Mouse (Mus musculus) T-helper 1 cell (primary cell): ENCODE results near the gene Olfr839-ps1.

ENCODE experiments used
- in situ Hi-C: fragments of 300-600 bp; cut with MboI, MseI; formaldehyde crosslinking; loops from one replicate; pipeline ENCODE4 v1.15.1; 2025; ENCODE audit warnings: high pct_unique_total_duplicates

Olfr839-ps1 gene

DNA sequence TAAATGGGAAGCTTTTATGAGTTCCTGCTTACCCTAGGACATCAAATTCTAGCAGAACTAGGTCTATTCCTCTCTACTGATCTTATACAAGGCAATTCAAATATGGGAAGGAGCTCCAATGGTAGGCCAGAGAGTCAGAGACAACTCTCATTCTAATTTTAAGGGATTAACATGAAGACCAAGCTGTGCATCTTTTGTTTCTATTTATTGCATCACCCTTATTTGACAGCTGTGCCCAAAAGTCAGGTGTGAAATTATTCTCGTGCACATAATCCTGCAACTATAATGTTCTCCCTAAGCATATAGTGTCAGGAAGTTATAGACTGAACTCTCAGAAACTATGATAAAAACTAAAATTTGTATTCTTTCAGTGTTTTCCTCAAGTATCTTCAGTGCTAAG lies at the start of gene Olfr839-ps1:
Gene Olfr839-ps1 (minus strand): TSS at position 101 of the 400 bp plus-strand sequence.
- in situ Hi-C loops, result no loop called here

DNA sequence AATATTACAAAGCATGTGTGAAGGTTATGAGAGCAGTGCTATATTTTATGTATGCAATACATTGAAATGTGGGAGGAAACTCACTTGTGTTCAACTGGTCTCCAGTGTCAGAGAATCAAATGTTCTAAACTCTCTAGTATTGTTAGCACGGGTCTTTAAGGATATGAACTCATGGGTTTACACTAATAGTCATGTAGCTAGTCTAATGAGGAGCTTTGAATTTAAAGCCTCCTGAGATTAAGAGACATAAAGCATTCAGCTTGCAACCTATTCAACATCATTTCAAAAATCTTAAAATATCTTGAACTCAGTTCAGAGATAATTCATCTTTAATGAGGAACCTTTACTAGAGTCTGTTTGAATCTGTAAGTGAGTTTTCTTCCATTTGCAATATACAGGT lies 41.1 kb downstream of the Olfr839-ps1 start, which contains the start of gene Olfr837:
Gene Olfr837 (plus strand): TSS at position 301 of the 400 bp plus-strand sequence.
- in situ Hi-C loops, result no loop called here

DNA sequence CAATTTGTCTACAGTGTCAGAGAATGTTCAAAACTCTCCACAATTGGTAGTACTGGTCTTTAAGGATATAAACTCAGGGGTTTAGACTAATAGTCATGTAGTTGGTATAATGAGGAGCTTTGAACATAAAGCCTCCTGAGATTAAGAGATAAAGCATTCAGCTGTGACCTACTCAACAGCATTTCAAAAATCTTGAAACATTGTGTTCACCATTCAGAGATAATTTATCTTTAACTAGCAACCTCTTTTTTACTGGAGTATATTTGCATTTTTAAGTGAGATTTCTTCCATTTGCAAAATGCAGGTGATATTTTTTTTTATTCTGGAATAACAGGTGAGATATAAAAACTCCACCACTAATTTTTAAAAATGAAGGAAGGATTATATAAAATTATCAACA lies 57.0 kb downstream of the Olfr839-ps1 start, which contains the start of gene Olfr836:
Gene Olfr836 (plus strand): TSS at position 301 of the 400 bp plus-strand sequence.
- in situ Hi-C loops, result no loop called here
